Mouse (Mus musculus): Measurements from ENCODE around the gene Col6a5. TPM values are rescaled to one million over a fixed set of nuclear protein-coding genes. Genes with fewer than 3 reads are reported as not detected.

Gene Col6a5
- polyA plus RNA-seq, 1 experiment from 2014 or later, result 0.07 TPM

DNA sequence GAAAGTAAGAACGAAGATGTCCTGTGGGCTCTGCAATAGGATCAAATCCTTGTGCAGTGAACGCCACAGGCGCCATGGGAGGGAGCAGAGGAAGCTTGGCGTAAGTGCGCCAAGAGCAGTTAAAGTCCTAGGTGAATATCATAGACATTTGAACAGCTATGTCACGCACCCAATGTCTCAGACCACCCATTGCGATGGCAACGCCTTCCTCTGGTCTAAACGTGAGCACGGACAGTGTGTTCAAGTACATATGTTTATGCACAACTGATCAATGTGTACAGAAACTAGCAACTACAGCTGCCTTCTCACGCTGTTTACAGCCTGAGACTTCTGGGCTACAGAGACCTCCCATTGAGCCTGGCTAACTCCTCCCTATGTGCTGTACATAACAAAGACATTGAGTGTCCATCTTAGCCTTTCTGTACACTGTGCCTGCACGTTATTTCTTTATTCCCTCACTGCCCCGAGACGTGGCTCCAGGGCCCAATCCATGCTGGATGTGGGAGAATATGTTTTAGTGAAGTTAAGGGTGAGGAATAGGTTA is 11.0 kb upstream of the Col6a5 start:
- no peaks in the 10 kb centered on the region for H3K9me3 ChIP-seq
- no peaks in the 10 kb centered on the region for H3K36me3 ChIP-seq
- no peak overlapping the region for H3K9ac ChIP-seq
- H3K4me2 ChIP-seq, result no peak overlapping the region
- no peak for ATAC-seq (ENCODE audit: extremely low read depth, insufficient number of reproducible peaks, low FRiP score, low TSS enrichment)
- no peaks in the 10 kb centered on the region for H3K4me1 ChIP-seq
- H3K4me3 ChIP-seq, result no peak overlapping the region
- H3K27me3 ChIP-seq (replicated peaks), result peaks cover 7% of the 10 kb centered on the region
- WGBS, result 86% methylated on average over 14 of the region's 14 CpGs
- H3K27ac ChIP-seq (replicated peaks), result no peak overlapping the region

DNA sequence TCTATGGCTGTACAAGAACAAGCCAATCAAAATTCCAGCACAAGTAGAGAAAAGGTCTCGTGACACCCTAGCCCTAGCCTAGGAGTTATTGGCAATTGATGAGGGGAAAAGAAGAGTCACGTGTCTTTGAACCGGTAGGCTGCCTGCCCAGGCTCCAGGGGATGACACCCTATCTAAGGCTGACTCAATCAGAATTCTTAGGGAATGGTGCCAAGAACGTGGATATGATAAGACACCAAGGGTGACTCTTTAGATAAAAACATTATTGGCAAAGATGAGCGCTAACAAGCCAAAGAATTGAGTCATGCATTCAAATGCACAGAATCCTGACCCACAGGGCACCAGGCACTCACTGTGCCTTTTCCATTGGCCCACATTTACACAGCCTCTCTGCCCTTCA is 10.5 kb upstream of the Col6a5 start:
- Histone ChIP-seq H3K9me3 (no peaks in the 10 kb centered on the region), H3K27me3 (replicated peaks) (peaks cover 2% of the 10 kb centered on the region; the same call in 1 of the 2 replicates), H3K27ac (replicated peaks) (no peak overlapping the region), H3K4me1 (no peaks in the 10 kb centered on the region), H3K4me2 (no peak overlapping the region), H3K36me3 (no peaks in the 10 kb centered on the region), H3K4me3 (no peak overlapping the region), H3K9ac (no peak overlapping the region)
- ATAC-seq (ENCODE audit: extremely low read depth, insufficient number of reproducible peaks, low FRiP score, low TSS enrichment), result no peak
- WGBS, result 53% methylated on average over 5 of the region's 5 CpGs

DNA sequence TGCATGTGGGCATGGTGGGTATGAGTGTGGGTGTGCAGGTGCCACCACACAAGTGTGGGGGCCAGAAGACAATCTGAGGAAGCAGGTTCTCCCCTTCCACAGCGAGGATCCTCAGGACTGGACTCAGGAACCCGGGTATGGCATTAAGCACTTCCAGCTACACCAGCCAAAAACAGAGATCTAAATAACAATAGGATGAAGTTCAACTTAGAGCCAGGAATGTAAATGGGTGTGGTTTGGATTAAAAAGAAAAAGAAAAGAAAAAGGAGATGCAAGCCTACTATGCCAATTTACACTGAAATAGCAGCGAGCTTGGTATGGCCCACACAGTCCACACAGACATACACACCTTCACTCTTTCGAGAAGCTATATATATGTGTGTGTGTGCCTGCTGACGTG is 7.5 kb upstream of the Col6a5 start:
- no peaks in the 10 kb centered on the region for H3K4me1 ChIP-seq
- 79% methylated on average over 5 of the region's 5 CpGs for WGBS
- H3K27me3 ChIP-seq (replicated peaks), result 0 out of 2 replicates have a peak, but pooled peaks cover 3% of the 10 kb centered on the region

DNA sequence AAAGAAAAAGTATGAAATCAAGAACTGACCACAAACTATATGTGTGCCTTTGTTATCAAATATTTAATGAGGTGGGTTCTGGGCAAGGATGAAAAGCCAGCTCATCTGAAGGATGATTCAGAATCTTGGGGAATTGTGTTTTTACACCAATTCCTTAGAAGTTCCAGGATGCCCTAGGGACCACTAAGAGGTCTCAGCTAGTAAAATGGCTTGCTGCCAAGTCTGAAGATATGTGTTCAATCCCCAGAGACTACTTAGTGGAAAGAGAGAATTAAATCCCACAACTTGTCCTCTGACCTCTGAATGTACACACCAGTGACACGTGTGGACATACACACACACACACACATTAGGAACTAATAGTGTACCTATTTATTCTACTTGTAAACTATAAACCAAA is 1.3 kb downstream of the Col6a5 start:
- WGBS, result 58% methylated on average over 1 of the region's 1 CpGs
- H3K9ac ChIP-seq, result no peak overlapping the region
- ATAC-seq (ENCODE audit: extremely low read depth, insufficient number of reproducible peaks, low FRiP score, low TSS enrichment), result no peak

More for the DNA sequence above, 7.5 kb upstream of the Col6a5 start:
- no peak overlapping the region for H3K4me2 ChIP-seq
- no peak overlapping the region for H3K4me3 ChIP-seq
- H3K9me3 ChIP-seq, result no peaks in the 10 kb centered on the region
- H3K9ac ChIP-seq, result no peak overlapping the region
- H3K27ac ChIP-seq (replicated peaks), result no peak overlapping the region
- no peaks in the 10 kb centered on the region for H3K36me3 ChIP-seq
- no peak for ATAC-seq (ENCODE audit: extremely low read depth, insufficient number of reproducible peaks, low FRiP score, low TSS enrichment)

DNA sequence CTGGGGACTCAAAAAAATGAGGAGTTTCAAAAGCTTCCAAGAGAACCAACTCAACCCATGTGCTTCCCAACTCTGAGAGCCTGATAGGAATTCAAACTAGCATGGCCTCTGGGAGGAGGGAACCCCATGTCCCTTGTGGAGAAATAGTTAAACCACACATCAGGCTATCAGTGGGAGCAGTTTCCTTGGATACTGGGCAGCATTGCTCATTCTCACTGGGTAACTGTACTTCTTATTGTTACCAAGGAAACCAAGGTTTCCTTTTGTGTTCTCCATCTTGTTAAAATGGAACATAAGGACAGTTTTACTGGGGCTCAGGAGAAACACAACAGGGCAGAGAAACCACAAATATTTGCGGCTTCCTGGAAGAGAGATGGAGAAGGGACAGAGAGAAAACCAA is 10.7 kb downstream of the Col6a5 start:
- no peaks in the 10 kb centered on the region for H3K9me3 ChIP-seq
- H3K27me3 ChIP-seq (replicated peaks), result no peaks in the 10 kb centered on the region
- H3K4me3 ChIP-seq, result no peak overlapping the region
- H3K4me2 ChIP-seq, result no peak overlapping the region
- 86% methylated on average over 1 of the region's 1 CpGs for WGBS
- no peaks in the 10 kb centered on the region for H3K4me1 ChIP-seq
- H3K27ac ChIP-seq (replicated peaks), result no peak overlapping the region
- H3K36me3 ChIP-seq, result no peaks in the 10 kb centered on the region
- H3K9ac ChIP-seq, result no peak overlapping the region
- no peak for ATAC-seq (ENCODE audit: extremely low read depth, insufficient number of reproducible peaks, low FRiP score, low TSS enrichment)

More for the DNA sequence above, 1.3 kb downstream of the Col6a5 start:
- no peaks in the 10 kb centered on the region for H3K9me3 ChIP-seq
- H3K27ac ChIP-seq (replicated peaks), result no peak overlapping the region
- no peak overlapping the region for H3K4me3 ChIP-seq
- H3K27me3 ChIP-seq (replicated peaks), result peaks cover 18% of the 10 kb centered on the region
- peaks cover 9% of the 10 kb centered on the region for H3K4me1 ChIP-seq
- no peak overlapping the region for H3K4me2 ChIP-seq
- H3K36me3 ChIP-seq, result no peaks in the 10 kb centered on the region

DNA sequence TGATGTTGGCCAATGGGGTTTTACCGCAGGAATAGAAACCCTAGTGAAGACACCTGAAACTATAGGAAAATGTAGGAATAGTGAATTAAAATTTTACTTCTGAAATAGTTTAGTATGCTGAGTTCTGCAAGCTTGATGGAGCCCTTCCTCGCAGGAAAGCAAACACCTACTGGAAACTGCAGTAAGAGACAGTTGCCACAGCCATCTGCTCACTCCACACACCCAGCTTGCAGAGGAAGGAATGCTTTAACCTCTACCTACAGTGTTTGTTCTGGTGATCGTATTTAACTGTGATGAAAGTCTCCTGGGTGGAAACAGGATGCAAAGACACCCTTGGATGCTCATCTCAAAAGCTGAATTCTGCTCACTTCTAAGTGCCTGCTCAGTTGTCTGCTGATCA is 12.9 kb downstream of the Col6a5 start:
- no peaks in the 10 kb centered on the region for H3K36me3 ChIP-seq
- H3K4me2 ChIP-seq, result no peak overlapping the region
- no peaks in the 10 kb centered on the region for H3K27me3 ChIP-seq (replicated peaks)
- no peak for ATAC-seq (ENCODE audit: extremely low read depth, insufficient number of reproducible peaks, low FRiP score, low TSS enrichment)
- no peaks in the 10 kb centered on the region for H3K4me1 ChIP-seq
- H3K9ac ChIP-seq, result no peak overlapping the region
- no peak overlapping the region for H3K27ac ChIP-seq (replicated peaks)
- H3K9me3 ChIP-seq, result no peaks in the 10 kb centered on the region
- no peak overlapping the region for H3K4me3 ChIP-seq
- WGBS, result 70% methylated on average over 3 of the region's 3 CpGs

DNA sequence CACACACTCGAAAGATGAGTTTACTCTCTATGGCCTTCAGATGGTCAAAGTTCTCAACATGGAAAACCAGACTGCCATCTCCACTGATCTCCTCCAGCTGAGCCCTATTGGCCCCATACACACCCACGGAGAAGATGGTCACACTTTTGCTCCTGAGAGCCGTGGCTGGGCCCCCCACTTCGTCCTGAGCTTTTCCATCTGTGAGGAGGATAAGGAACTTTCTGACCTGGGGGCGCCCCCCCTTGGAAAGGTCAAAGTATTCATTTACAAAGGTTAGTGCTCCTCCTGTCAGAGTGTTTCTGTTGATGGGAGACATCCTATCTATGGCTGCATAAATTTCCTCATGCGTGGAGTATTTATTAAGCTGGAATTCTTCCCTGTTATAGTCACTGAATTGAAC is 26.6 kb downstream of the Col6a5 start:
- Histone ChIP-seq H3K4me1 (no peaks in the 10 kb centered on the region), H3K27me3 (replicated peaks) (no peaks in the 10 kb centered on the region)
- 69% methylated on average over 6 of the region's 6 CpGs for WGBS

DNA sequence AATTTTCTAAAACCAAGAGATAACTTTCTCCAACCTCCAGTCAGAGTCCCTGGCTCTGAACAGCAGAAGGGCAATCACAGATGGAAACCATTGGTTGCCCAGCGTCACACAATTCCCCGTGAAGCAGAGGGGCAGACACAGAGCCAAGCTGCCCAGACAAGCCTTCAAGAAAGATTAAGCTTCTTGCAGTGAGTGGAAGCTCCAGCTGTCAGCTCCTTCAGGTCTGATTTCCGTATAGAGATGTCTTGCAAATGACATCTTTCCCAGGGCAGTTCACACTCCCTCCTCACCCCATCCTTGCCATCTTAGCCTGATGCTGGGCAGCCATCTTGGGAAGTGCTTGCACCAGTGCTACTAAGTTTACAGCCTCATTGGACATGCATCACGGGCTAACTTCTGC is 31.2 kb downstream of the Col6a5 start:
- Histone ChIP-seq H3K4me3 (no peak overlapping the region), H3K9me3 (no peaks in the 10 kb centered on the region), H3K27ac (replicated peaks) (no peak overlapping the region), H3K9ac (no peak overlapping the region), H3K4me1 (no peaks in the 10 kb centered on the region), H3K36me3 (no peaks in the 10 kb centered on the region), H3K27me3 (replicated peaks) (no peaks in the 10 kb centered on the region), H3K4me2 (no peak overlapping the region)
- 65% methylated on average over 4 of the region's 4 CpGs for WGBS
- no peak for ATAC-seq (ENCODE audit: extremely low read depth, insufficient number of reproducible peaks, low FRiP score, low TSS enrichment)

More for the DNA sequence above, 26.6 kb downstream of the Col6a5 start:
- H3K4me2 ChIP-seq, result no peak overlapping the region
- no peak overlapping the region for H3K9ac ChIP-seq
- no peak overlapping the region for H3K27ac ChIP-seq (replicated peaks)
- no peak overlapping the region for H3K4me3 ChIP-seq
- no peaks in the 10 kb centered on the region for H3K36me3 ChIP-seq
- ATAC-seq (ENCODE audit: extremely low read depth, insufficient number of reproducible peaks, low FRiP score, low TSS enrichment), result no peak
- H3K9me3 ChIP-seq, result no peaks in the 10 kb centered on the region

DNA sequence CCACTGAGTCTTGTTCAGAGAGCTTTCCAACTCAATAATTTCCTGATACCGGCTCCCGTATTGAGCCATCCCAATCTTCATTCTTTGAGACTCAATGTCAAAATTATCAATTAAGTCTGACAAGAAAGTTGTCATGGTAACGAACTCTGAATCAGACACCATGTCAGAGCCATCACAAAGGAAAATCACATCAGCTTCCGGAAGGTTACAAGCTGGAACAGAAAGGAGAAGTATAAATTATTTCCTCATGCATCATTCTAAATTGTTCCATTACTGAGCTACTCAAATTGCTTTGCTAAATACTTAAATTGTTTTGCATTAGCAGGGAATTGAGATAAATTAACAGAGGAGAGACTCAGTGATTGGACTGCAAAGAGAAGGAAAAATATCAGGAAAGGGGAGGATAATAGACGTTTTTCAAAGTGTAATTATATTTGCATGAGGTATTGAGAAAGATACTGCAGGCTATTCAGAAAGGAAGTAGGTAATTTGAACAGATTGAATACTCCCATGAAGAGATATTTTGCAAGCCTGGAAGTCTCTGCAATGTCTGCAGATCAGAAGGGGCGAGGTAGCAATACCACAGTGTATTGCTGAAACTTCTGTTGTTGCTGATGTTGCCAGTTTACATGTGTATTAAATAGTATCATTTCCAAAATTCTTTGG is 31.9 kb downstream of the Col6a5 start:
- H3K4me2 ChIP-seq, result no peak overlapping the region
- no peak overlapping the region for H3K27ac ChIP-seq (replicated peaks)
- no peaks in the 10 kb centered on the region for H3K9me3 ChIP-seq
- no peaks in the 10 kb centered on the region for H3K27me3 ChIP-seq (replicated peaks)
- H3K4me3 ChIP-seq, result no peak overlapping the region
- H3K9ac ChIP-seq, result no peak overlapping the region
- no peaks in the 10 kb centered on the region for H3K4me1 ChIP-seq
- H3K36me3 ChIP-seq, result no peaks in the 10 kb centered on the region
- no peak for ATAC-seq (ENCODE audit: extremely low read depth, insufficient number of reproducible peaks, low FRiP score, low TSS enrichment)
- WGBS, result 71% methylated on average over 6 of the region's 6 CpGs

DNA sequence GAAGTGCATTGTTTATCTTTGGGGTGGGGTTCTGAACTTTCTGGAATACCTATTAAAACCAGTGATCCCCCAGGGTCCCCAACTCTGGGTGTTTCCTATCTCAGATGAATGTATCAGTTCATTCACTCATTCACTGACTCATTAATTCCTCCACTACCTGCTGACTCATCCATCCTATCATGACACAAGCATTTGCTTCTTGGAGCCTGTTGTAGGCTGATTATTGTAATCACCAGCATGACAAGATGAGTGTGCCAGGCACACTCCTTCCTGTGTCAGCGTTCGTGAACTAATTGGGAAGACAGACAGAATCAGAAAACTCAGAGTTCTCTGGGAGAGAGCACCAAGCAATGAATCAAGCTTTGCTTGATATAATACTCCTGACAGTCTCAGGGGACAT is 36.8 kb downstream of the Col6a5 start:
- Histone ChIP-seq H3K4me3 (no peak overlapping the region), H3K4me2 (no peak overlapping the region), H3K27me3 (replicated peaks) (no peaks in the 10 kb centered on the region), H3K4me1 (no peaks in the 10 kb centered on the region), H3K9me3 (no peaks in the 10 kb centered on the region), H3K9ac (no peak overlapping the region), H3K27ac (replicated peaks) (no peak overlapping the region), H3K36me3 (no peaks in the 10 kb centered on the region)
- ATAC-seq (ENCODE audit: extremely low read depth, insufficient number of reproducible peaks, low FRiP score, low TSS enrichment), result no peak
- 60% methylated on average over 2 of the region's 2 CpGs for WGBS

DNA sequence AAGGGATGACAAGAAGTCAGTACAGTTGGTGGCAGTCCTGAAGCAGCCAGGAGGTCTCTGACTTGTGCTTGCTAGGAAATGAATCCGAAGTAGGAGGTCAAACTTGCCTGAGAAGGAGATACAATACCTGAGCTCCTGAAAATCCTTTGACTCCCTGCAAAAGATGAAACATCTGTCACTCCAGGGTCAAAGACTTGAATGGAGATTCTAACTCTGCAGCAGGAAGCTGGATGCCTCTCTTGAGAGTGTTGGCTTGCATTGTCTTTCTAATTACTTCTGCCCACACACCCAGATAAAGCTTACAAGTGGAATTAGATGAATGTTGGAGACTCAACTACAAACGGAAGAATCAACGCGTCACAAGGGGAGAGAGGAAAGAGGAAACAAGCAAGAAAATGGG is 45.3 kb downstream of the Col6a5 start:
- no peak overlapping the region for H3K4me2 ChIP-seq
- ATAC-seq (ENCODE audit: extremely low read depth, insufficient number of reproducible peaks, low FRiP score, low TSS enrichment), result no peak
- H3K9ac ChIP-seq, result no peak overlapping the region
- H3K36me3 ChIP-seq, result no peaks in the 10 kb centered on the region
- no peaks in the 10 kb centered on the region for H3K27me3 ChIP-seq (replicated peaks)
- H3K27ac ChIP-seq (replicated peaks), result no peak overlapping the region
- no peak overlapping the region for H3K4me3 ChIP-seq
- 29% methylated on average over 4 of the region's 4 CpGs for whole genome bisulfite sequencing
- H3K4me1 ChIP-seq, result no peaks in the 10 kb centered on the region
- H3K9me3 ChIP-seq, result no peaks in the 10 kb centered on the region

DNA sequence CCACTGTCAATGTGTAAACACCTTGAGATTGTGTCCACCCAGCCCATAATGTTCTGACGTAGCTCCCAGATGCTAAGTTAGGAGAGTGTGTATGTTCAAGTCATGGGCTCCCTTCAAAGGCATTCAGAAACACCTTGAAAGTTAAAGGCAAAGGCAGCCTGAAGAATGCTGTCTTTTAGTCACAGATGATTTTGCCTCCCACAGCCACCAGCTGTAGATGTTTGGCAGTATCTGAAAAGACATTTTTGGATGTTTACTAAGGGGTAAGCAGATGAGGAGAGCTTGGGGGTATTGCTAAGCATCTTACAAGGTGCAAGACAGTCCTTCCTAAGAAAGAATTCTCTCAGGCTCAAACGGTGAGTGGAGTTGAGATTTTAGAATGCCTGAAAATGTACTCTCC is 50.3 kb downstream of the Col6a5 start:
- H3K27ac ChIP-seq (replicated peaks), result no peak overlapping the region
- no peak overlapping the region for H3K4me3 ChIP-seq
- no peak overlapping the region for H3K9ac ChIP-seq
- 69% methylated on average over 2 of the region's 2 CpGs for WGBS
- no peak overlapping the region for H3K4me2 ChIP-seq
- H3K4me1 ChIP-seq, result no peaks in the 10 kb centered on the region
- no peaks in the 10 kb centered on the region for H3K9me3 ChIP-seq
- ATAC-seq (ENCODE audit: extremely low read depth, insufficient number of reproducible peaks, low FRiP score, low TSS enrichment), result no peak
- no peaks in the 10 kb centered on the region for H3K36me3 ChIP-seq
- H3K27me3 ChIP-seq (replicated peaks), result no peaks in the 10 kb centered on the region

All from heart, embryonic 13.5 days (tissue).